Mouse (Mus musculus) forebrain, embryonic 16.5 days (tissue): ENCODE results near the gene Gm45062. TPM values are rescaled to one million over a fixed set of nuclear protein-coding genes. Genes with fewer than 3 reads are reported as not detected.

Experiments used
- ATAC-seq: fragments of 200-750 bp; cut with Nextera tagmentation; 2 replicates; pipeline ENCODE4 v1.8.0; 2017; ENCODE audit warnings: mild to moderate bottlenecking, moderate library complexity
- H3K27ac ChIP-seq: fragments of 300-500 bp; sonication (generic); 2 replicates; pipeline ENCODE4 v1.5.1; 2014; ENCODE audit warnings: low read length, control low read depth
- H3K27me3 ChIP-seq: fragments of 300-500 bp; sonication (generic); replicated peaks from 2 replicates; pipeline ENCODE4 v1.6.1; 2014; ENCODE audit warnings: low read length; ENCODE audit not compliant: control insufficient read depth, insufficient read depth
- H3K36me3 ChIP-seq: fragments of 300-500 bp; sonication (generic); 2 replicates; pipeline ENCODE4 v1.6.1; 2014; ENCODE audit not compliant: control insufficient read depth, insufficient read depth
- H3K4me1 ChIP-seq: fragments of 300-500 bp; sonication (generic); replicated peaks from 2 replicates; pipeline ENCODE4 v1.6.1; 2014; ENCODE audit warnings: low read length; ENCODE audit not compliant: control insufficient read depth, insufficient read depth
- H3K4me2 ChIP-seq: fragments of 300-500 bp; sonication (generic); 2 replicates; pipeline ENCODE4 v1.6.1; 2014; ENCODE audit warnings: mild to moderate bottlenecking, low read length, control low read depth
- H3K4me3 ChIP-seq: fragments of 300-500 bp; sonication (generic); replicated peaks from 2 replicates; pipeline ENCODE4 v1.5.1; 2014; ENCODE audit warnings: mild to moderate bottlenecking, low read length, control low read depth
- H3K9ac ChIP-seq: fragments of 300-500 bp; sonication (generic); replicated peaks from 2 replicates; pipeline ENCODE4 v1.6.1; 2014; ENCODE audit warnings: low read depth, low read length, control low read depth
- H3K9me3 ChIP-seq: fragments of 300-500 bp; sonication (generic); 2 replicates; pipeline ENCODE4 v1.6.1; 2016; ENCODE audit warnings: low read length; ENCODE audit not compliant: control insufficient read depth
- WGBS: fragments of 180-500 bp; shearing (Covaris S2); extraction: QIAGEN DNeasy Blood & Tissue Kit; methylation state at CpG from one replicate; pipeline ENCODE4 v1.1.7; 2014; 5-methylcytosine and 5-hydroxymethylcytosine counted together
- polyA plus RNA-seq: library from polyadenylated mRNA; unstranded; fragments of >200 nt; fragmentation: Nextera tagmentation; extraction: Ambion mirVana; gene quantifications from 2 replicates; pipeline ENCODE4 v1.2.1, GENCODE M21; 2015

The Gm45062 gene
- polyA plus RNA-seq, 1 experiment from 2014 or later: 24.3 TPM

DNA sequence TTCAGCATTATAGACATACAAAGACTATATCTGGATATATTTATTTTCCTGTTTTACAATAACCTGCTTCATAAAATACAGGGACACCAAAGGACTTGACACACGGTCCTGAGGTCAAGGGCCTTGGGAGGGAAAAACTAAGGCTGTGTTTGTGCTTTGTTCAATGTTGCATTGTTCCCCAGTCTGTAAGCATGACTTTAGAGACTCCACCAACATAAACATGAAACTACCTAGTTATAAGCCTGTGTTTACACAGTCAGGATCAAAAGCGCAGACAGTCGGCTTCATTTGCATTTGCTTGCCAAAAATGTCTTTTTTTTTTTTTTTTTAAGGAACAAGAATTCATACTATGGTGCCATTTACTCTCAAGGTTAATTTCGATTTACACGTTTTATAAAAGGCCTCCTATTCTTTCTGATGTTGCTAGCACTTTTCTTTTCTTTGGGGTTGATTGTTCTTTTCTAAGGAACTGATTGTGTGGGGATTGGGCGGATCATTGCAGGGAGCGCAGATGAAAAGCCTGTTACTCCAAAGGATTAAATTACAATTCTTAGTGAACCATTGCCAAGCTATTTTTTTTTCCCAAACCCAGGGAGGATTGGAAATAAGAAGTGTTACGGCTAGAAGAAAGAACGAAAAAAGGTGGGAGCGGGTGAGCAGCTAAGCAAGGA is 208.6 kb downstream of the Gm45062 start:
- H3K9me3 ChIP-seq: no peaks in the 10 kb centered on the region
- H3K27ac ChIP-seq: no peak overlapping the region
- peak; percentile 60 for ATAC-seq
- H3K36me3 ChIP-seq: no peaks in the 10 kb centered on the region
- peaks cover 3% of the 10 kb centered on the region for H3K4me1 ChIP-seq
- no peak overlapping the region for H3K4me3 ChIP-seq
- H3K4me2 ChIP-seq: peak overlapping the region; percentile 23; the same call in 1 of the 2 replicates
- no peaks in the 10 kb centered on the region for H3K27me3 ChIP-seq
- no peak overlapping the region for H3K9ac ChIP-seq
- 5% methylated on average over 10 of the region's 10 CpGs for WGBS

DNA sequence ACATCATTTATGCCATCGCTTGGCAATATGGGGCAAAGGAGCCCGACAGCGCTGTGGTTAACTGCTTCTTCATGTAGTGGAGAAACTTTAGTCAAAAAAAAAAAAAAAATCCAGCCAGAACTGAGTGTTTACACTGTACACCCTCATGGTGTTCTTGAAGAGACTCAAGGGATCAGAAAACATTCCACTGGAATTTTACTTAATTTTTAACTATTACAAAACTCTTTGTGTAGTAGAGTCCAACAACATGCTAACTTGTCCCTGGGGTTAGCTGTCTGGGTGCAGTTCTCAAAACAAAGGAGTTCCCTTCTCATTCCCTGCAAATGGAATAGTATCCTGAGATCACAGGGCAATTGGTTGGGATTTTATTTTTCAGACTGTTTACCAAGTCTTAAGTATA is 210.7 kb downstream of the Gm45062 start:
- Histone ChIP-seq H3K4me1 (peaks cover 3% of the 10 kb centered on the region), H3K27me3 (no peaks in the 10 kb centered on the region), H3K4me3 (no peak overlapping the region), H3K27ac (no peak overlapping the region), H3K4me2 (no peak overlapping the region), H3K9ac (no peak overlapping the region), H3K9me3 (no peaks in the 10 kb centered on the region), H3K36me3 (no peaks in the 10 kb centered on the region)
- ATAC-seq: no peak
- 93% methylated on average over 3 of the region's 3 CpGs for WGBS

DNA sequence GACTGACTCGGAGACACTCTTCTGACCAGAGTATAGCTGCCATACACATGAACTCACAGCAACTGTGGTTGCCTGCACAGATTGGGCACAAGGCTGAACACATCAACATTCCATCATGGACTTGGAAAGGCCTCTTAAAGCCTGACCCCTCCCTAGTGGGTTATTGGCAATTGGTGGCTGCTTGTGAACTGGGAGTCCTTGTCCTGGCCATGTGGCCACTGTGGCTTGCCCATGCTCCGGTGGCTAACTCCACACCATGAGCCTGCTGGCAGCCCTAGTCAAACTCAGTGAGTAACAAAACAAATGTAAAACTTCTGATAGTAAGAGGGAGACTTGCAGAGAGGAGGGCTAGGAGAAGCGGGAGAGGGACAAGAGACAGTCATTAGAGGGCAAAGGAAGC is 212.9 kb downstream of the Gm45062 start:
- Histone ChIP-seq H3K36me3 (no peaks in the 10 kb centered on the region), H3K4me3 (no peak overlapping the region), H3K9me3 (no peaks in the 10 kb centered on the region), H3K9ac (no peak overlapping the region), H3K4me1 (peaks cover 3% of the 10 kb centered on the region), H3K4me2 (no peak overlapping the region), H3K27me3 (no peaks in the 10 kb centered on the region), H3K27ac (no peak overlapping the region)
- 95% methylated on average over 3 of the region's 3 CpGs for WGBS
- ATAC-seq: no peak

DNA sequence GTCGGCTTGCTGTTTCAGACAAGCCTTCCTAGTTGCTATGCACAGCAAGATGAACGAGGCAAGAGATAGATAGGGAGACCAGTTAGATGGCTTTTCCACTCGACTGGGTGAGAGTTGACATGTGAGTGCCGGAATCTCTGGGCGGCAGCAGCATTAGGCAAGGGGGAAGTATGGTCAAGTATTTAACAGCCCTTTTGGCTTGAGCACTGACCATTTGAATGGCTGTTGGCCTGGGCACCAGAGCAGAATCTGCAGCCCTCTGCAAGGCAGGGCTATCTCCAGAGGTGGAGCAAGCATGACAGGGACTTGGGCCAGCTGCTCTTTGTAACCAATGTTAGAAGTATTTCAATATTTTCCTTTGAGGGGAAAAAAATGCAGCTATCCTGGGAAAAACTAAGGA is 213.7 kb downstream of the Gm45062 start:
- Histone ChIP-seq H3K4me3 (no peak overlapping the region), H3K27me3 (no peaks in the 10 kb centered on the region), H3K4me2 (no peak overlapping the region), H3K36me3 (no peaks in the 10 kb centered on the region), H3K27ac (no peak overlapping the region), H3K9ac (no peak overlapping the region), H3K4me1 (no peaks in the 10 kb centered on the region; the same call in 1 of the 2 replicates), H3K9me3 (no peaks in the 10 kb centered on the region)
- no peak for ATAC-seq
- 88% methylated on average over 5 of the region's 5 CpGs for WGBS

DNA sequence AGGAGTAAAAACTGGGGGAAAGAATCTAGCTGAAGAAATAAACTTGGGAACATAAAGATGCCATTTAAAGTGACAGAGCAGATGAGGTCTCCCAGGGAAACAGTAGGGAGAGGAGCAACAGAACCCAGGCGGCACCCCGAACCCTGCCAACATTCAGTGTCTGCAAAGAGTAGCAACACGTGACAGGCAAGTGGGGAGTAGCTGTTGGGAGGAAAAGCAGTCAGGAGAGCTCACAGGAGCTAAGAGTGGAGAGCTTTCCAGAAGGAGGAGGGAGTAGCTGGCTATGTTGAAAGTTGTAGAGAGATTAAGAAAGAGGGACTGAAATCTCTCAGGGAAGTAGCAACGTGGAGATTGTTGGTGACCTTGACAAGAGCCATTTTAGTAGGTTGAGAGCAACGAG is 214.2 kb downstream of the Gm45062 start:
- Histone ChIP-seq H3K9me3 (no peaks in the 10 kb centered on the region), H3K27me3 (no peaks in the 10 kb centered on the region), H3K9ac (no peak overlapping the region), H3K4me1 (no peaks in the 10 kb centered on the region), H3K4me3 (no peak overlapping the region), H3K36me3 (no peaks in the 10 kb centered on the region), H3K4me2 (no peak overlapping the region), H3K27ac (no peak overlapping the region)
- WGBS: 58% methylated on average over 5 of the region's 5 CpGs
- ATAC-seq: peak; percentile 67; the same call in 1 of the 2 replicates

DNA sequence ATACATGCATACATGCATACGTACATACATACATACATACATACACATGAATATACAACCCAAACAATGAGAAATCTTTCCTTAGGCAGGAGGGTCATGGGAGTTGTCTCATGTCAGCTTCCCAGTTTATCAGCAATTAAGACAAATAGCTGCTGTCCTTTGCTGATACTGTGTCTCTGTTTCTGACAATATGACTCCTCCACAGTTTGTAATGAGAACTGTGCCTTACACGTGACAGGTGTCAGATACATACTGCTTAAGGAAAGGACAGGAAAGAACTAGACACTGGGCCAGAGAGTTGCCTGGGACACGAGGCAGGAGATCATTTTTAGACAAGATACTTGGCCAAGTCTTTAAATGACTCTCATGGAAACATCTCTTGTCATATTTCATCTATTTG is 215.1 kb downstream of the Gm45062 start:
- 80% methylated on average over 3 of the region's 3 CpGs for WGBS
- H3K27ac ChIP-seq: no peak overlapping the region
- no peak overlapping the region for H3K4me3 ChIP-seq
- ATAC-seq: no peak
- H3K9me3 ChIP-seq: no peaks in the 10 kb centered on the region
- H3K36me3 ChIP-seq: no peaks in the 10 kb centered on the region
- H3K27me3 ChIP-seq: no peaks in the 10 kb centered on the region
- H3K4me2 ChIP-seq: no peak overlapping the region
- no peak overlapping the region for H3K9ac ChIP-seq
- H3K4me1 ChIP-seq: no peaks in the 10 kb centered on the region

DNA sequence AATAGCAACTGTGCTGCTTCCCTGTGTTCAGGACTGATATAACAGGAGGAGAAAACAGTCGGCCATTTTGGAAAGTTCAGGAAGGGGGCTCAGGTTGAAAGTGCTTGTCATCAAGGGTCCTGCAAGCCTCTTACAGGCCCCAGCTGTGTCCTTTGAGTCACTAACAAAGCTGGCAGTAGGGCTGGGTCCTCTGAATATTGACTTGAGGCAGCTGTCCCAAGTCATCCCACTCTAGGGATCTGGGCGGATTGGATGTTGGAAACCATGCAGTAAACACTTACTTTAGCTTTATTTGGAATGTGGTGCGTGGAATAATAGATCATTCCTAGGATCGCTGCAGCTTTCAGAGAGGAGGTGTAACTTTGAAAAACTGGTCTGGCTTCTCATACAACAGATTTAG is 215.6 kb downstream of the Gm45062 start:
- WGBS: 95% methylated on average over 4 of the region's 4 CpGs
- H3K4me3 ChIP-seq: no peak overlapping the region
- ATAC-seq: no peak

DNA sequence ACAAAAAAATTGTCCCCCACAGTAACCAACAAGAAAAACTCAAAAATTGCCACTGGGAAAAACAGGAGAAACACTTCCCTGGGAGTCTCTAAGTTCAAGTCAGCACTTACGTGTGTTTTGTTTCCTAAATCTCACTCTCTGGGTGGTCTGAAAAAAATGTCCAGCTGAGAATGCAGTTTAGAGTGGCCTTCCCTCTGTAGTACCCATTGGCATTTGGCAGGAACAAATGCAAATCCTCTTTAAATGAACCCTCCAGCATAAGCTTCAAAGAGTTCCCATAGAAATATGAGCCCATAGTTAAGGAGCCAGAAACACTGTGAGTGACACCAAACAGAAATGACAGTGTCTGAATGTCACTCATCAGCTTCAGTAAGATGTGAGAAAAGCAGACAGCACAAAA is 219.9 kb downstream of the Gm45062 start:
- no peak for ATAC-seq
- no peak overlapping the region for H3K4me3 ChIP-seq
- 24% methylated on average over 1 of the region's 1 CpGs for WGBS
- no peak overlapping the region for H3K27ac ChIP-seq
- H3K9ac ChIP-seq: no peak overlapping the region
- H3K36me3 ChIP-seq: no peaks in the 10 kb centered on the region
- H3K4me1 ChIP-seq: no peaks in the 10 kb centered on the region
- no peaks in the 10 kb centered on the region for H3K9me3 ChIP-seq
- H3K4me2 ChIP-seq: no peak overlapping the region
- H3K27me3 ChIP-seq: no peaks in the 10 kb centered on the region

More for the DNA sequence above, 215.6 kb downstream of the Gm45062 start:
- no peaks in the 10 kb centered on the region for H3K27me3 ChIP-seq
- H3K9me3 ChIP-seq: no peaks in the 10 kb centered on the region
- H3K4me1 ChIP-seq: no peaks in the 10 kb centered on the region
- no peaks in the 10 kb centered on the region for H3K36me3 ChIP-seq
- no peak overlapping the region for H3K4me2 ChIP-seq
- no peak overlapping the region for H3K27ac ChIP-seq
- no peak overlapping the region for H3K9ac ChIP-seq

DNA sequence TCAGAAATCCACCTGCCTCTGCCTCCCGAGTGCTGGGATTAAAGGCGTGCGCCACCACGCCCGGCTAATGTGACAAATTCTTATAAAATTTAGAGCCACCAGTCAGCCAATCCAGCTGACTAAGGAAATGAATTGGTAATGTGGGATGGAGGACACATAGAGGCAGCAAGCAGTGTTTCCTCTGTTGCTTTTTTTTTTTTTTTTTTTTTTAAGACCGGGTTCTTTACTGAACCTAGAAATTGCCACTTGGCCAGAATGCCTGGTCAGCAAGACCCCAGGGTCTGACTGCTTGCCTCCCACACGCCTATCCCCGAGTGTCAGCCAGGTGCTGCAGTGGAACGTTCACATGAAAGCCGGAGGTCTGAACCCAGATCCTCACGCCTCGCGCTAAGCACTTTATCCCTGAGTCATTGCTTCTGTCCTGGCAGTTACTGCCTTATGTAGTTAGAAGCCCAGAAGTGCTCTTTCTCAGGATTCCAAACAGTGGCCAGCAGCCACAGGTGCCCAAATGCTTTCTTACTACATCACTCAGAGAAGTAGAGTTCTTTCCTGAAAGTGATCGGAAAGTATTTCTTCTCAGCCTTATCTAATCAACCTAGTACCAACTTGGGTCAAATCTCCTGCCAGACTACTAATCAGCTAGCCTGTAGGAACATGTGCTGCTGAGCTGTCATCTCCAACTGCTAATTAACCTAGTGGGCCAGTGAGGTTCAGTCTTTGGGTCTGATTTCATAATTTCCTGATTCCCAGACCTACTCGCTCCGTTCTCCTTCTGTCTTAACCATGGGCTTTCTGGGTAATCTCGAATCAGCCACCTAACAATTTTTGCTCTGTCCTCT is 225.4 kb downstream of the Gm45062 start:
- Histone ChIP-seq H3K27ac (no peak overlapping the region), H3K9ac (no peak overlapping the region), H3K4me2 (no peak overlapping the region), H3K27me3 (no peaks in the 10 kb centered on the region), H3K36me3 (no peaks in the 10 kb centered on the region), H3K4me3 (no peak overlapping the region), H3K4me1 (peaks cover 6% of the 10 kb centered on the region; the same call in 1 of the 2 replicates), H3K9me3 (no peaks in the 10 kb centered on the region)
- 96% methylated on average over 17 of the region's 17 CpGs for WGBS
- no peak for ATAC-seq
